Mouse (Mus musculus) Patski (cell line): ENCODE measurements around the gene Gpc6. TPM values are rescaled to one million over a fixed set of nuclear protein-coding genes. Genes with fewer than 3 reads are reported as not detected.

Experiments used
- ATAC-seq: fragments of 100-300 bp; one replicate; pipeline ENCODE4 v1.8.0; 2021
- CTCF ChIA-PET: fragments of 350-600 bp; sonication (Branson Sonifier 250); formaldehyde crosslinking; loops from one replicate; lab custom pipeline; 2022; ENCODE audit warnings: inconsistent platforms; lab: Charles Lee
- POLR2A ChIA-PET: fragments of 350-600 bp; sonication (Branson Sonifier 250); formaldehyde crosslinking; loops from one replicate; lab custom pipeline; 2022; ENCODE audit warnings: antibody characterized with exemption, inconsistent platforms; lab: Charles Lee
- DNase-seq: peaks from one replicate; pipeline ENCODE4 v3.0.0-alpha.2; 2011; ENCODE audit warnings: low read depth, low spot score
- H3K27me3 ChIP-seq: fragments of 371-371 bp; one replicate; pipeline ENCODE4 v1.5.1; 2021
- CTCF ChIP-seq: fragments of 100-300 bp; IDR thresholded peaks from one replicate; pipeline ENCODE4 v1.5.1; 2021
- in situ Hi-C: fragments of 300-500 bp; cut with MboI; formaldehyde crosslinking; loops from 3 replicates; pipeline ENCODE4 v1.11.1; 2018; ENCODE audit warnings: low pct_unique_long_range_greater_than_20kb, mixed read lengths
- polyA plus RNA-seq: library from polyadenylated mRNA; unstranded; gene quantifications from one replicate; pipeline ENCODE4 v1.2.3, GENCODE M21; 2021

Gpc6 gene
- polyA plus RNA-seq, 1 experiment from 2014 or later = 56.6 TPM

GRCm38 (mm10) chr14:117351296-117351695 lies 426.2 kb downstream of the Gpc6 start:
- DNase-seq (no peak), ATAC-seq (no peak)
- TF ChIP-seq CTCF = no peak
- in situ Hi-C loops = no loop called here
- ChIA-PET CTCF (no interaction called here), POLR2A (no interaction called here)
- H3K27me3 ChIP-seq = no peaks in the 10 kb centered on the region

GRCm38 (mm10) chr14:117361155-117361964 lies 436.2 kb downstream of the Gpc6 start:
- POLR2A ChIA-PET = interaction anchor here (0.5 kb wide), 1 partner anchor 35 kb away, joined by 4 read pairs; no protein-coding TSS in a partner anchor
- TF ChIP-seq CTCF = no peak
- no peak for ATAC-seq
- in situ Hi-C loops = no loop called here
- CTCF ChIA-PET = no interaction called here
- DNase-seq = no peak
- no peaks in the 10 kb centered on the region for H3K27me3 ChIP-seq

GRCm38 (mm10) chr14:117361965-117362309 lies 436.8 kb downstream of the Gpc6 start:
- ATAC-seq (no peak), DNase-seq (no peak)
- ChIA-PET CTCF (interaction anchor here (1.5 kb wide), 1 partner anchor 433 kb away, joined by 3 read pairs; no protein-coding TSS in a partner anchor), POLR2A (interaction anchor here (0.5 kb wide), 1 partner anchor 36 kb away, joined by 4 read pairs; no protein-coding TSS in a partner anchor)
- H3K27me3 ChIP-seq = no peaks in the 10 kb centered on the region
- in situ Hi-C loops = no loop called here
- no peak for TF ChIP-seq CTCF

GRCm38 (mm10) chr14:117369331-117369866 lies 444.3 kb downstream of the Gpc6 start:
- H3K27me3 ChIP-seq = no peaks in the 10 kb centered on the region
- ChIA-PET POLR2A (no interaction called here), CTCF (interaction anchor here (1.3 kb wide), 1 partner anchor 98 kb away, joined by 3 read pairs; no protein-coding TSS in a partner anchor)
- no peak for ATAC-seq
- in situ Hi-C loops = no loop called here
- no peak for TF ChIP-seq CTCF
- no peak for DNase-seq

- DNase-seq (no peak), ATAC-seq (no peak)
- no peak for TF ChIP-seq CTCF
- POLR2A ChIA-PET = no interaction called here
- no peaks in the 10 kb centered on the region for H3K27me3 ChIP-seq
- CTCF ChIA-PET = interaction anchor here (1.1 to 1.4 kb wide), 4 partner anchors 11 to 159 kb away, joined by 3 to 4 read pairs (median 3); no protein-coding TSS in a partner anchor
- in situ Hi-C loops = loop anchor here (25.0 kb wide), 1 partner anchor 440 kb away; the partner anchor contains the start of gene Gpc6
Measured at GRCm38 (mm10) chr14:117376822-117377376, 451.8 kb downstream of the Gpc6 start.

- CTCF ChIA-PET = interaction anchor here (1.4 kb wide), 1 partner anchor 12 kb away, joined by 4 read pairs; no protein-coding TSS in a partner anchor
- no peak for DNase-seq
- in situ Hi-C loops = loop anchor here (25.0 kb wide), 1 partner anchor 443 kb away; the partner anchor contains the start of gene Gpc6
- ATAC-seq = no peak
- no peak for TF ChIP-seq CTCF
- POLR2A ChIA-PET = no interaction called here
- H3K27me3 ChIP-seq = no peaks in the 10 kb centered on the region
Measured at GRCm38 (mm10) chr14:117379979-117380378, 454.9 kb downstream of the Gpc6 start.

- ChIA-PET POLR2A (no interaction called here), CTCF (no interaction called here)
- no peak for TF ChIP-seq CTCF
- in situ Hi-C loops = loop anchor here (25.0 kb wide), 1 partner anchor 446 kb away; the partner anchor contains the start of gene Gpc6
- H3K27me3 ChIP-seq = no peaks in the 10 kb centered on the region
- ATAC-seq = no peak
- DNase-seq = no peak
Measured at GRCm38 (mm10) chr14:117383188-117383587, 458.1 kb downstream of the Gpc6 start.

GRCm38 (mm10) chr14:117384096-117384770 lies 459.1 kb downstream of the Gpc6 start:
- in situ Hi-C loops = loop anchor here (25.0 kb wide), 1 partner anchor 447 kb away; the partner anchor contains the start of gene Gpc6
- peak; percentile 43 for DNase-seq
- peak; percentile 32 for TF ChIP-seq CTCF
- no peaks in the 10 kb centered on the region for H3K27me3 ChIP-seq
- ChIA-PET POLR2A (interaction anchor here (0.6 kb wide), 1 partner anchor 471 kb away, joined by 3 read pairs; no protein-coding TSS in a partner anchor), CTCF (interaction anchor here (1.3 kb wide), 1 partner anchor 11 kb away, joined by 5 read pairs; no protein-coding TSS in a partner anchor)
- peak; percentile 76 for ATAC-seq

- ATAC-seq (peak; percentile 40), DNase-seq (no peak)
- CTCF ChIA-PET = no interaction called here
- H3K27me3 ChIP-seq = no peaks in the 10 kb centered on the region
- POLR2A ChIA-PET = no interaction called here
- TF ChIP-seq CTCF = no peak
- in situ Hi-C loops = loop anchor here (25.0 kb wide), 1 partner anchor 448 kb away; the partner anchor contains the start of gene Gpc6
Measured at GRCm38 (mm10) chr14:117385731-117386270, 460.7 kb downstream of the Gpc6 start.
